In genomic region chr5:66676457-66677117, GRCm38 (mm10) we compare ENCODE assay signal across 9 mouse cellular contexts. TPM values are rescaled to one million over a fixed set of nuclear protein-coding genes. Genes with fewer than 3 reads are reported as not detected.
DNase-seq lines count a peak whose midpoint lies in the region; ATAC-seq and TF ChIP-seq lines count a peak whose summit lies in the region.
"Had no signal": no experiment of that assay in that cellular context is flagged by ENCODE, and none has a peak within 500 bp of the region (broad histone marks: within the 10 kb centered on the region; RNA-seq: fewer than 3 reads in every experiment).

No protein-coding gene starts in this region.

- no peaks in the 10 kb centered on the region for H3K79me2 ChIP-seq in liver, adult 2 months (ENCODE audit: control insufficient read depth, insufficient read depth, low read length)

- H3K27ac ChIP-seq in liver, adult 2 months (replicated peaks; ENCODE audit: insufficient read depth, low read depth, low read length): no peak overlapping the region
- H3K27ac ChIP-seq in kidney, embryonic 15.5 days: 0 out of 2 replicates have a peak overlapping the region, but pooled peaks have one; percentile 41
- H3K27ac ChIP-seq in liver, embryonic 11.5 days (ENCODE audit: low read depth, low read length): no peak overlapping the region
- peak overlapping the region; percentile 20; the same call in 1 of the 2 replicates for H3K27ac ChIP-seq in neural tube, embryonic 12.5 days

- H3K36me3 ChIP-seq in liver, adult 2 months (ENCODE audit: control insufficient read depth, insufficient read depth, low read length): no peaks in the 10 kb centered on the region
- H3K36me3 ChIP-seq in kidney, embryonic 15.5 days: no peaks in the 10 kb centered on the region
- no peaks in the 10 kb centered on the region for H3K36me3 ChIP-seq in liver, embryonic 11.5 days (ENCODE audit: control insufficient read depth, insufficient read depth, low read length)
- H3K36me3 ChIP-seq in neural tube, embryonic 12.5 days: peaks cover 14% of the 10 kb centered on the region

- TF ChIP-seq CTCF in liver, adult 2 months (IDR thresholded peaks at IDR 0.05; ENCODE audit: low read depth, low read length): no peak

- H3K4me3 ChIP-seq in liver, adult 2 months (ENCODE audit: insufficient read depth, low read depth, low read length): peak overlapping the region; percentile 32; the same call in 1 of the 2 replicates
- H3K4me3 ChIP-seq in kidney, embryonic 15.5 days (replicated peaks): peak overlapping the region; percentile 60
- H3K4me3 ChIP-seq in liver, embryonic 11.5 days (ENCODE audit: low read depth, low read length): peak overlapping the region; percentile 45
- peak overlapping the region; percentile 69 for H3K4me3 ChIP-seq in neural tube, embryonic 12.5 days

- peak overlapping the region; percentile 99 for H3K4me2 ChIP-seq in kidney, embryonic 15.5 days
- H3K4me2 ChIP-seq in liver, embryonic 11.5 days: peak overlapping the region; percentile 77
- H3K4me2 ChIP-seq in neural tube, embryonic 12.5 days (replicated peaks): peak overlapping the region; percentile 83

- ATAC-seq in granulocyte monocyte progenitor cell, adult 5-6 weeks (replicated peaks; ENCODE audit: poor library complexity, severe bottlenecking): peak; percentile 80
- ATAC-seq in kidney, embryonic 15.5 days (replicated peaks; ENCODE audit: low FRiP score): peak; percentile 81
- no peak; the same call in 1 of the 2 replicates for ATAC-seq in liver, embryonic 11.5 days (replicated peaks; ENCODE audit: low FRiP score)
- ATAC-seq in neural tube, embryonic 12.5 days (ENCODE audit: low FRiP score, low read depth): peak; percentile 89

- H3K9ac ChIP-seq in liver, adult 2 months (ENCODE audit: low read depth, low read length): no peak overlapping the region; the same call in 1 of the 2 replicates
- H3K9ac ChIP-seq in kidney, embryonic 15.5 days: peak overlapping the region; percentile 35
- H3K9ac ChIP-seq in liver, embryonic 11.5 days (ENCODE audit: low read depth, low read length): no peak overlapping the region
- peak overlapping the region; percentile 73 for H3K9ac ChIP-seq in neural tube, embryonic 12.5 days

- H3K27me3 ChIP-seq in liver, adult 2 months (ENCODE audit: control insufficient read depth, insufficient read depth, low read length): peaks cover 13% of the 10 kb centered on the region
- H3K27me3 ChIP-seq in kidney, embryonic 15.5 days: peaks cover 51% of the 10 kb centered on the region
- peaks cover 39% of the 10 kb centered on the region for H3K27me3 ChIP-seq in liver, embryonic 11.5 days (replicated peaks; ENCODE audit: control insufficient read depth, insufficient read depth, low read length)
- no peaks in the 10 kb centered on the region for H3K27me3 ChIP-seq in neural tube, embryonic 12.5 days (replicated peaks)

- 3% methylated on average over 51 of the region's 51 CpGs for WGBS in liver, adult 2 months
- WGBS in kidney, embryonic 15.5 days: under 1% methylated on average over 51 of the region's 51 CpGs
- 1% methylated on average over 51 of the region's 51 CpGs for WGBS in liver, embryonic 11.5 days
- WGBS in neural tube, embryonic 12.5 days: under 1% methylated on average over 51 of the region's 51 CpGs

- no peak for TF ChIP-seq POLR2A in liver, adult 2 months (IDR thresholded peaks at IDR 0.05; ENCODE audit: extremely low read depth, insufficient read depth, low read length)

- H3K4me1 ChIP-seq in liver, adult 2 months (ENCODE audit: control insufficient read depth, insufficient read depth, low read length): peaks cover 2% of the 10 kb centered on the region; the same call in 1 of the 2 replicates
- H3K4me1 ChIP-seq in kidney, embryonic 15.5 days: peaks cover 28% of the 10 kb centered on the region
- H3K4me1 ChIP-seq in liver, embryonic 11.5 days (replicated peaks; ENCODE audit: control insufficient read depth, insufficient read depth, low read length): 0 out of 2 replicates have a peak, but pooled peaks cover 4% of the 10 kb centered on the region
- peaks cover 30% of the 10 kb centered on the region for H3K4me1 ChIP-seq in neural tube, embryonic 12.5 days

- DNase-seq in liver, adult 2 months (ENCODE audit: extremely low read depth, low read depth, low spot score): no peak
- no peak for DNase-seq in liver
- peak; percentile 64 to 67 for DNase-seq in cerebellum, postnatal 36 days
- peak; percentile 42 for DNase-seq in liver, embryonic 11.5 days (ENCODE audit: low spot score)
- peak; percentile 35 for DNase-seq in urinary bladder, postnatal 14 days (ENCODE audit: low spot score)

- no peaks in the 10 kb centered on the region for H3K9me3 ChIP-seq in kidney, embryonic 15.5 days (replicated peaks)
- no peaks in the 10 kb centered on the region for H3K9me3 ChIP-seq in liver, embryonic 11.5 days (ENCODE audit: control insufficient read depth, low read length)
- no peaks in the 10 kb centered on the region for H3K9me3 ChIP-seq in neural tube, embryonic 12.5 days

RNA-seq across cellular contexts. Expression of gene Uchl1, which starts 0.7 kb away (rescaled TPM):
- 0.09 and 0.13 TPM in 2 replicates for total RNA-seq in liver, adult 2 months (2014; rRNA removed)
- not detected in 2 replicates for polyA plus RNA-seq in liver, adult 2 months (2012; rRNA removed)
- 1.2 and 1.5 TPM in 2 replicates for total RNA-seq in granulocyte monocyte progenitor cell, adult 5-6 weeks (2014; fragmentation: Nextera tagmentation)
- total RNA-seq in granulocyte monocyte progenitor cell, adult 5-6 weeks (2017): not detected in 2 replicates
- 67.5 and 94.5 TPM in 2 replicates for polyA plus RNA-seq in kidney, embryonic 15.5 days (2015; fragmentation: Nextera tagmentation; extraction: Ambion mirVana)
- 11.3 and 14.0 TPM in 2 replicates for polyA plus RNA-seq in liver, embryonic 11.5 days (2014; fragmentation: Nextera tagmentation; extraction: Ambion mirVana)
- 696 and 765 TPM in 2 replicates for polyA plus RNA-seq in neural tube, embryonic 12.5 days (2016; fragmentation: Nextera tagmentation; extraction: Ambion mirVana)
- total RNA-seq: MEL had no signal

RNA-seq across cellular contexts. Expression of gene Apbb2, which starts 58.0 kb away (rescaled TPM):
- 5.3 and 7.0 TPM in 2 replicates for total RNA-seq in liver, adult 2 months (2014; rRNA removed)
- polyA plus RNA-seq in liver, adult 2 months (2012; rRNA removed): 1.4 and 3.2 TPM in 2 replicates
- total RNA-seq in granulocyte monocyte progenitor cell, adult 5-6 weeks (2014; fragmentation: Nextera tagmentation): 0.52 and 0.90 TPM in 2 replicates
- 0.26 and 0.31 TPM in 2 replicates for total RNA-seq in granulocyte monocyte progenitor cell, adult 5-6 weeks (2017)
- polyA plus RNA-seq in kidney, embryonic 15.5 days (2015; fragmentation: Nextera tagmentation; extraction: Ambion mirVana): 57.5 and 65.4 TPM in 2 replicates
- 11.7 and 14.2 TPM in 2 replicates for polyA plus RNA-seq in liver, embryonic 11.5 days (2014; fragmentation: Nextera tagmentation; extraction: Ambion mirVana)
- 80.5 and 88.5 TPM in 2 replicates for polyA plus RNA-seq in neural tube, embryonic 12.5 days (2016; fragmentation: Nextera tagmentation; extraction: Ambion mirVana)
- total RNA-seq: MEL had no signal

Comparison
In these comparisons a context has a peak if more than half of its experiments do, and no peak if none do; other contexts are left out.
1. DNase-seq: peak in cerebellum, postnatal 36 days (2 of 2), liver, embryonic 11.5 days (single experiment) and urinary bladder, postnatal 14 days (single experiment); none in liver, adult 2 months (single experiment) and liver (single experiment).
2. RNA of gene Uchl1, which starts 0.7 kb away (polyA plus RNA-seq): 696 to 765 TPM in neural tube, embryonic 12.5 days, 67.5 to 94.5 TPM in kidney, embryonic 15.5 days and 11.3 to 14.0 TPM in liver, embryonic 11.5 days; not detected in liver, adult 2 months; every median in the first group is over 10 times any median in the second.
3. H3K27ac ChIP-seq: peak in kidney, embryonic 15.5 days (single experiment) and neural tube, embryonic 12.5 days (single experiment); none in liver, adult 2 months (single experiment) and liver, embryonic 11.5 days (single experiment).
4. H3K9ac ChIP-seq: peak in kidney, embryonic 15.5 days (single experiment) and neural tube, embryonic 12.5 days (single experiment); none in liver, adult 2 months (single experiment) and liver, embryonic 11.5 days (single experiment).
5. Peak in every context shown above with its lines, with median percentiles within 50 percentile points of each other: H3K4me3 ChIP-seq and H3K4me2 ChIP-seq.